Comparison of ENCODE assay signal across 31 mouse cellular contexts in genomic region chr14:103723314-103723713, GRCm38 (mm10).
"Had no signal": no experiment of that assay in that cellular context is flagged by ENCODE, and none has a peak within 500 bp of the region (broad histone marks: within the 10 kb centered on the region; RNA-seq: fewer than 3 reads in every experiment).

No protein-coding gene starts in this region.

- H3K9me3 ChIP-seq: limb, embryonic 10.5 days; limb, embryonic 12.5 days; limb, embryonic 13.5 days; limb, embryonic 15.5 days; liver, embryonic 12.5 days; liver, embryonic 13.5 days; liver, embryonic 15.5 days; lung, embryonic 15.5 days; megakaryocyte, embryonic 14.5 days; midbrain, embryonic 12.5 days; midbrain, embryonic 13.5 days; midbrain, embryonic 15.5 days; neural tube, embryonic 12.5 days; neural tube, embryonic 13.5 days had no signal

- ATAC-seq: liver, postnatal 0 days; lung, postnatal 0 days; midbrain, embryonic 13.5 days; midbrain, embryonic 15.5 days had no signal

- H3K27me3 ChIP-seq: limb, embryonic 12.5 days; limb, embryonic 13.5 days; limb, embryonic 15.5 days; liver, embryonic 12.5 days; liver, embryonic 13.5 days; liver, embryonic 15.5 days; lung, embryonic 15.5 days; megakaryocyte, embryonic 14.5 days; midbrain, embryonic 12.5 days; midbrain, embryonic 13.5 days; midbrain, embryonic 15.5 days; neural tube, embryonic 12.5 days; neural tube, embryonic 13.5 days had no signal

- H3K36me3 ChIP-seq: limb, embryonic 10.5 days; limb, embryonic 12.5 days; limb, embryonic 13.5 days; limb, embryonic 15.5 days; liver, embryonic 12.5 days; liver, embryonic 13.5 days; liver, embryonic 15.5 days; lung, embryonic 15.5 days; midbrain, embryonic 12.5 days; midbrain, embryonic 13.5 days; midbrain, embryonic 15.5 days; neural tube, embryonic 12.5 days; neural tube, embryonic 13.5 days had no signal

- DNase-seq: left cerebral cortex, postnatal 4 days; liver; liver, embryonic 13.5 days; liver, postnatal 0 days; lung, adult 18-20 months; lung, adult 2 months; lung, embryonic 14.5 days; lung, postnatal 10 days; lung, postnatal 14 days; lung, postnatal 36 days; lung, postnatal 4 days; midbrain, embryonic 14.5 days had no signal

- H3K4me2 ChIP-seq: limb, embryonic 12.5 days; limb, embryonic 13.5 days; limb, embryonic 15.5 days; liver, embryonic 11.5 days; liver, embryonic 12.5 days; liver, embryonic 13.5 days; liver, embryonic 15.5 days; lung, embryonic 14.5 days; lung, embryonic 15.5 days; midbrain, embryonic 12.5 days; midbrain, embryonic 13.5 days; midbrain, embryonic 15.5 days; neural tube, embryonic 12.5 days; neural tube, embryonic 13.5 days had no signal

- H3K9ac ChIP-seq: limb, embryonic 12.5 days; limb, embryonic 13.5 days; limb, embryonic 15.5 days; liver, embryonic 12.5 days; liver, embryonic 13.5 days; liver, embryonic 14.5 days; liver, embryonic 15.5 days; liver, postnatal 0 days; lung, embryonic 14.5 days; lung, embryonic 15.5 days; midbrain, embryonic 12.5 days; midbrain, embryonic 13.5 days; midbrain, embryonic 15.5 days; neural tube, embryonic 12.5 days; neural tube, embryonic 13.5 days had no signal

- H3K27ac ChIP-seq: left cerebral cortex, adult 2 months; limb, embryonic 10.5 days; limb, embryonic 12.5 days; limb, embryonic 13.5 days; limb, embryonic 15.5 days; liver, embryonic 12.5 days; liver, embryonic 13.5 days; liver, embryonic 14.5 days; liver, embryonic 15.5 days; lung, embryonic 15.5 days; macrophage; midbrain, embryonic 12.5 days; midbrain, embryonic 13.5 days; midbrain, embryonic 15.5 days; neural tube, embryonic 12.5 days; neural tube, embryonic 13.5 days had no signal

- H3K4me1 ChIP-seq: limb, embryonic 15.5 days had no signal

- H3K4me3 ChIP-seq: left cerebral cortex, adult 2 months; limb, embryonic 10.5 days; limb, embryonic 12.5 days; limb, embryonic 13.5 days; limb, embryonic 15.5 days; liver, embryonic 12.5 days; liver, embryonic 13.5 days; liver, embryonic 15.5 days; lung, embryonic 15.5 days; megakaryocyte, embryonic 14.5 days; midbrain, embryonic 12.5 days; midbrain, embryonic 13.5 days; midbrain, embryonic 15.5 days; myocyte; neural tube, embryonic 12.5 days; neural tube, embryonic 13.5 days had no signal
